Mouse (Mus musculus): Measurements from ENCODE around the gene Flrt1. TPM values are rescaled to one million over a fixed set of nuclear protein-coding genes. Genes with fewer than 3 reads are reported as not detected.

The Flrt1 gene
- polyA plus RNA-seq, 1 experiment from 2014 or later, result 3.0 TPM

GRCm38 (mm10) chr19:7136714-7137498 is 31.4 kb upstream of the Flrt1 start:
- Histone ChIP-seq H3K9ac (ENCODE audit: low read length) (peak overlapping the region; percentile 22; the same call in 1 of the 2 replicates), H3K4me2 (ENCODE audit: low read depth, severe bottlenecking) (no peak overlapping the region; the same call in 1 of the 2 replicates)

GRCm38 (mm10) chr19:7136016-7136415 is 30.5 kb upstream of the Flrt1 start:
- H3K4me1 ChIP-seq (ENCODE audit: control insufficient read depth, insufficient read depth, low read length), result peaks cover 76% of the 10 kb centered on the region
- no peak for ATAC-seq (ENCODE audit: insufficient number of reproducible peaks, low FRiP score, low TSS enrichment, low read depth)
- H3K4me3 ChIP-seq (ENCODE audit: low read depth, low read length), result no peak overlapping the region
- peak overlapping the region; percentile 27; the same call in 1 of the 2 replicates for H3K4me2 ChIP-seq (ENCODE audit: low read depth, severe bottlenecking)
- no peaks in the 10 kb centered on the region for H3K36me3 ChIP-seq (ENCODE audit: control insufficient read depth, insufficient read depth, low read length)
- H3K27me3 ChIP-seq (ENCODE audit: control insufficient read depth, insufficient read depth, low read length), result peaks cover 12% of the 10 kb centered on the region
- peak overlapping the region; percentile 52; the same call in 1 of the 2 replicates for H3K27ac ChIP-seq (replicated peaks; ENCODE audit: low read depth, low read length)
- no peaks in the 10 kb centered on the region for H3K9me3 ChIP-seq (ENCODE audit: control insufficient read depth, low read length)
- DNase-seq (ENCODE audit: low spot score), result peak; percentile 59
- 8% methylated on average over 9 of the region's 9 CpGs for WGBS
- peak overlapping the region; percentile 30; the same call in 1 of the 2 replicates for H3K9ac ChIP-seq (ENCODE audit: low read length)

More at GRCm38 (mm10) chr19:7136714-7137498, 31.4 kb upstream of the Flrt1 start:
- no peak for DNase-seq (ENCODE audit: low spot score)
- H3K27me3 ChIP-seq (ENCODE audit: control insufficient read depth, insufficient read depth, low read length), result peaks cover 12% of the 10 kb centered on the region
- no peak overlapping the region for H3K4me3 ChIP-seq (ENCODE audit: low read depth, low read length)
- no peak for ATAC-seq (ENCODE audit: insufficient number of reproducible peaks, low FRiP score, low TSS enrichment, low read depth)
- H3K9me3 ChIP-seq (ENCODE audit: control insufficient read depth, low read length), result no peaks in the 10 kb centered on the region
- WGBS, result 25% methylated on average over 14 of the region's 14 CpGs
- H3K36me3 ChIP-seq (ENCODE audit: control insufficient read depth, insufficient read depth, low read length), result no peaks in the 10 kb centered on the region
- peaks cover 76% of the 10 kb centered on the region for H3K4me1 ChIP-seq (ENCODE audit: control insufficient read depth, insufficient read depth, low read length)
- peak overlapping the region; percentile 52; the same call in 1 of the 2 replicates for H3K27ac ChIP-seq (replicated peaks; ENCODE audit: low read depth, low read length)

DNA sequence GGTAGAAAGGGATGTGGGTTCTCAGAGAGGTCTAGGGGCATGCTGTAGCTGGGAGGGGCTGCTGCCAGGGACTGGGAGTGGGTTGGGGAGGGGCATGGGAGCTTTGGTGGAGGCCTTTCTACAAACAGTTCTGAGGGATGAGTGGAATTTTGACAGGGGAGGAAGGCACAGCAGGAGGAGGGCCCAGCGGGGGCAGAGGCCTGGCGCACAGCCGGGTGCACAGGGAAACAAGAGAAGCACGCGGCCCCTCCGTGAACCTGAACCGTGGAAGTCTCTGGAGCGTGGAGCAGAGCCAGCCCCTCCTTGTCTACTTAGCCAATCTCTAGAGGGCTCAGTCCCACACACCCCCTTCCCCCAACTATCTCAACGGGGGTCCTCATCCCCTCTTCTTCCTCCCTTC is 30.0 kb upstream of the Flrt1 start:
- Histone ChIP-seq H3K9me3 (ENCODE audit: control insufficient read depth, low read length) (no peaks in the 10 kb centered on the region), H3K27me3 (ENCODE audit: control insufficient read depth, insufficient read depth, low read length) (peaks cover 12% of the 10 kb centered on the region), H3K4me3 (ENCODE audit: low read depth, low read length) (no peak overlapping the region), H3K9ac (ENCODE audit: low read length) (peak overlapping the region; percentile 12; the same call in 1 of the 2 replicates), H3K4me1 (ENCODE audit: control insufficient read depth, insufficient read depth, low read length) (peaks cover 78% of the 10 kb centered on the region), H3K4me2 (ENCODE audit: low read depth, severe bottlenecking) (peak overlapping the region; percentile 27; the same call in 1 of the 2 replicates), H3K36me3 (ENCODE audit: control insufficient read depth, insufficient read depth, low read length) (no peaks in the 10 kb centered on the region), H3K27ac (replicated peaks; ENCODE audit: low read depth, low read length) (peak overlapping the region; percentile 68)
- ATAC-seq (ENCODE audit: insufficient number of reproducible peaks, low FRiP score, low TSS enrichment, low read depth) (0 out of 2 replicates have a peak, but pooled peaks have one; percentile 33), DNase-seq (ENCODE audit: low spot score) (peak; percentile 53)
- 5% methylated on average over 9 of the region's 9 CpGs for WGBS

DNA sequence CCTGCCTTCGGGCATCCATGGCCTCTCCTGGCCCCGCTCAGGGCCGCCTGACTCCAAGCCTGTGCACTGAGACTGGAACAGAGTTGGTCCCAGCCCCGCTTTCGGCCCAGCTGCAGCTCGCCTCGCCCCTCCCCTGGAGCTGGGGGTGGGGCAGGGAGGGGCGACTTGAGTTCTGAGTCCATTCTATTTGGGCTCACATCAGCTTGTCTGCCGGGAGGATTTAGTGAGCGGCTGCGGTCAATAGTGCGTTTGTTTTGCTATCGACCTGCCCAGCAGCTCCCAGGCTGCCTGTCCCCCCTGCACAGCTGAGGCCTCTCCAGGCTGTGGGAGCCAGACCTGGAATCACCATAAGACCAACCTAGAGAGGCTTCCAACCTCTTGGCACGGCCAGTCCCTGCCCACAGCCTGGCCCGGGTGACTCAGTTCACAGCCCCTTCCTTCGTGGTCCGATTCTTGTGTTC is 29.1 kb upstream of the Flrt1 start:
- WGBS, result 24% methylated on average over 17 of the region's 17 CpGs
- Histone ChIP-seq H3K4me1 (ENCODE audit: control insufficient read depth, insufficient read depth, low read length) (peaks cover 71% of the 10 kb centered on the region), H3K27ac (replicated peaks; ENCODE audit: low read depth, low read length) (peak overlapping the region; percentile 68), H3K9ac (ENCODE audit: low read length) (no peak overlapping the region), H3K27me3 (ENCODE audit: control insufficient read depth, insufficient read depth, low read length) (peaks cover 12% of the 10 kb centered on the region), H3K4me3 (ENCODE audit: low read depth, low read length) (no peak overlapping the region), H3K36me3 (ENCODE audit: control insufficient read depth, insufficient read depth, low read length) (no peaks in the 10 kb centered on the region), H3K4me2 (ENCODE audit: low read depth, severe bottlenecking) (no peak overlapping the region), H3K9me3 (ENCODE audit: control insufficient read depth, low read length) (no peaks in the 10 kb centered on the region)
- DNase-seq (ENCODE audit: low spot score) (peak; percentile 52), ATAC-seq (ENCODE audit: insufficient number of reproducible peaks, low FRiP score, low TSS enrichment, low read depth) (no peak)

DNA sequence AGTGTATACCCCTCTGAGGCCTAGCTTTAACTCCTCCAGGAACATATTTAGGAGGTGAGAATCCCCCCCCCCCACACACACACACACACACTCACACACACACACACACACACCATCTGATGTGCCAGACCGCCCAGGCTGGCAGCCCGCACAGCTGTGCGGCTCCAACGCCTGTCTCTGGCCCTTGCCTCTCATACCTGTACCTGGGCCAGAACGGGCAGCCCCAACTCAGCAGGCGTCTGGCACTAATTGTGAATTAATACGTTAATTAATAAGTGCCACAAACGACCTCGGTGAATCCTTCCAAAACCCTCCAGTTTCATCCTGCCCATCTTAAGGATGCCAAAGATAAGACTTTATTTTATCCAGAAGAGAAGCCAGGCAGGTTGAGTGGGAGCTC is 27.9 kb upstream of the Flrt1 start:
- Histone ChIP-seq H3K4me2 (ENCODE audit: low read depth, severe bottlenecking) (no peak overlapping the region), H3K9me3 (ENCODE audit: control insufficient read depth, low read length) (no peaks in the 10 kb centered on the region), H3K4me3 (ENCODE audit: low read depth, low read length) (no peak overlapping the region), H3K27ac (replicated peaks; ENCODE audit: low read depth, low read length) (no peak overlapping the region), H3K9ac (ENCODE audit: low read length) (no peak overlapping the region), H3K4me1 (ENCODE audit: control insufficient read depth, insufficient read depth, low read length) (peaks cover 65% of the 10 kb centered on the region), H3K27me3 (ENCODE audit: control insufficient read depth, insufficient read depth, low read length) (peaks cover 15% of the 10 kb centered on the region), H3K36me3 (ENCODE audit: control insufficient read depth, insufficient read depth, low read length) (no peaks in the 10 kb centered on the region)
- 75% methylated on average over 9 of the region's 9 CpGs for WGBS
- no peak for DNase-seq (ENCODE audit: low spot score)
- ATAC-seq (ENCODE audit: insufficient number of reproducible peaks, low FRiP score, low TSS enrichment, low read depth), result no peak

DNA sequence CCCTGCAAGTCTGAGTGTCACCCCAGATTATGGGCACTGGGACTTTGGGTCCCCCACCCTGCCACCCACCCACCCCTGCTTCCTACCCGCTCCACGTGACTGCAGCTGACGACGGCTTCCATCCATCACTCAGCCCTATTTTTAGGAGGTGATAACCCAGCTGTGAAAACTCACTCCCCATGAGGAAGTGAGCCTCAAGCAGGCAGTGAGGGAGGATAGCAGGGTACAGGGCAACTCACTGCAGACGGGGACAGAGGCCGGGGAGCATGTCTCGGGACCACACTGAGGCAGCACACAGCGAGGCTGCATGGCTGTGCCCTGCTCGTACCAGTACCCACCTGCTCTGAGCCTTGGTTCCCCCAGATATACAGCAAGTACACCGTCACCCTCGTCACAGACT is 24.8 kb upstream of the Flrt1 start:
- Histone ChIP-seq H3K4me1 (ENCODE audit: control insufficient read depth, insufficient read depth, low read length) (peaks cover 34% of the 10 kb centered on the region), H3K9me3 (ENCODE audit: control insufficient read depth, low read length) (no peaks in the 10 kb centered on the region), H3K36me3 (ENCODE audit: control insufficient read depth, insufficient read depth, low read length) (no peaks in the 10 kb centered on the region), H3K9ac (ENCODE audit: low read length) (no peak overlapping the region), H3K27ac (replicated peaks; ENCODE audit: low read depth, low read length) (no peak overlapping the region), H3K27me3 (ENCODE audit: control insufficient read depth, insufficient read depth, low read length) (0 out of 2 replicates have a peak, but pooled peaks cover 4% of the 10 kb centered on the region), H3K4me3 (ENCODE audit: low read depth, low read length) (no peak overlapping the region), H3K4me2 (ENCODE audit: low read depth, severe bottlenecking) (no peak overlapping the region)
- DNase-seq (ENCODE audit: low spot score), result no peak
- 53% methylated on average over 11 of the region's 11 CpGs for WGBS
- no peak for ATAC-seq (ENCODE audit: insufficient number of reproducible peaks, low FRiP score, low TSS enrichment, low read depth)

DNA sequence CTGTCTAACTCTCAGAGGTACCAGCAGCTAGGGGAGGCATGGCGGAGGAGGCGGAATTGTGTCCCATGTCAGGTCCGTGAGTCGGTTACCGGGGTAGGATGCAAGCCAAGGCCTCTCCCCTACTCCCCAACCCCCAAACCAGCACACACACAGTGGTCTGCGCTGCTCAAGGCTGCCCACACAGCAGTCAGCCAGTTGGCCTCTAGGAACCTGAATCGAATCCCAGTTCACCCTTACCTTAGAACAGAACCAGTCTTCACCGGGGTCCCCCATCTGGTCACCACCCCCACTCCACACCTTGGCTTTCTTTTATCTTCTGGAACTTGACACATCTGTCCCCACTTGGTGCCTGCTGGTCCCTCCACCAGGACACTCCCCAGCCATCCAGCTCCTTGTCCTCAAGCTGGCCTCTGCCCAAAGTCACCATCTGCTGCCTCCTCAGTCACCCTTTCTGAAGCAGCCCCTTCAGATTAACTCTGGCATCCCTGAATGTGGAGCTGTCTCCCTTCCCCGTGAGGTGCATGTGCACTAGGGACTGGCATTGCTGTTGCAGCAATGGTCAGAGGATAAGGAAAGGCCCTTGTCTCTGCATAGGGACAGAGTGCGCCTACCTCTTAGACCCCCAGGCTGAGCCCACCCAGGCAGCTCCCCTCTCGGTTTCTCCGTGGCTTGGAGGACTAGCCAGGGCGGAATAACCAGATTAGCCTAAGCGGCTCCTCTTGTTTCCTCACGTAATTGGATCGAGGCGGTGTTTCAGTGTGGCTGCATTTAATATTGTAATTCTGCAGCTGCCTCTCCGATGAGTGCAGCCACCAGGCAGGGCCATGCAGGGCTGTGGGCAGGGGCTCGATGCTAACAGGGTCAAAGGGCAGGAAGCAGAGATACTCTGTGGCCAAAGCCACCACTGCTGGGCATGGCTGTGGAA is 23.3 kb upstream of the Flrt1 start:
- Histone ChIP-seq H3K36me3 (ENCODE audit: control insufficient read depth, insufficient read depth, low read length) (no peaks in the 10 kb centered on the region), H3K4me1 (ENCODE audit: control insufficient read depth, insufficient read depth, low read length) (peaks cover 19% of the 10 kb centered on the region), H3K9ac (ENCODE audit: low read length) (no peak overlapping the region), H3K27me3 (ENCODE audit: control insufficient read depth, insufficient read depth, low read length) (0 out of 2 replicates have a peak, but pooled peaks cover 7% of the 10 kb centered on the region), H3K4me2 (ENCODE audit: low read depth, severe bottlenecking) (no peak overlapping the region), H3K4me3 (ENCODE audit: low read depth, low read length) (no peak overlapping the region), H3K9me3 (ENCODE audit: control insufficient read depth, low read length) (no peaks in the 10 kb centered on the region), H3K27ac (replicated peaks; ENCODE audit: low read depth, low read length) (no peak overlapping the region)
- no peak for ATAC-seq (ENCODE audit: insufficient number of reproducible peaks, low FRiP score, low TSS enrichment, low read depth)
- no peak for DNase-seq (ENCODE audit: low spot score)
- 52% methylated on average over 19 of the region's 19 CpGs for WGBS

GRCm38 (mm10) chr19:7126933-7127332 is 21.4 kb upstream of the Flrt1 start:
- H3K4me1 ChIP-seq (ENCODE audit: control insufficient read depth, insufficient read depth, low read length), result peaks cover 11% of the 10 kb centered on the region
- WGBS, result 84% methylated on average over 2 of the region's 2 CpGs
- no peak overlapping the region for H3K4me2 ChIP-seq (ENCODE audit: low read depth, severe bottlenecking)
- no peaks in the 10 kb centered on the region for H3K9me3 ChIP-seq (ENCODE audit: control insufficient read depth, low read length)
- DNase-seq (ENCODE audit: low spot score), result no peak
- H3K27me3 ChIP-seq (ENCODE audit: control insufficient read depth, insufficient read depth, low read length), result 0 out of 2 replicates have a peak, but pooled peaks cover 7% of the 10 kb centered on the region
- no peak for ATAC-seq (ENCODE audit: insufficient number of reproducible peaks, low FRiP score, low TSS enrichment, low read depth)
- no peak overlapping the region for H3K4me3 ChIP-seq (ENCODE audit: low read depth, low read length)
- H3K9ac ChIP-seq (ENCODE audit: low read length), result no peak overlapping the region
- no peak overlapping the region for H3K27ac ChIP-seq (replicated peaks; ENCODE audit: low read depth, low read length)
- H3K36me3 ChIP-seq (ENCODE audit: control insufficient read depth, insufficient read depth, low read length), result no peaks in the 10 kb centered on the region

Data from limb, embryonic 11.5 days (tissue).